Mouse (Mus musculus): ENCODE data around the gene Megf11. TPM values are rescaled to one million over a fixed set of nuclear protein-coding genes. Genes with fewer than 3 reads are reported as not detected.

Gene Megf11
- total RNA-seq, 4 experiments from 2014 or later = 0.29 to 2.1 (median 1.2) TPM

Small RNA genes within 50 kb of the gene (microRNA-seq; reads per million reads assigned to microRNA genes)
- 0 reads per million in 2 experiments for gene Gm47308

Other genes with a start within 250 kb of the Megf11 start
- 10 to 100 TPM in 1 of 4 experiments, 1 to 10 TPM in 3; 3.5 to 10.2 (median 6.3) TPM for gene Zwilch, start 212.5 kb upstream of the Megf11 start, total RNA-seq (2022)
- gene Rpl4, start 212.3 kb upstream of the Megf11 start, total RNA-seq (2022) = 100 to 1,000 TPM; 875 to 953 (median 912) TPM
- gene Snapc5, start 206.4 kb upstream of the Megf11 start, total RNA-seq (2022) = 10 to 100 TPM; 22.0 to 28.1 (median 24.7) TPM
- 1 to 10 TPM; 1.5 to 2.7 (median 2.4) TPM for gene Uchl4, start 150.4 kb upstream of the Megf11 start, total RNA-seq (2022)
- 10 to 100 TPM; 83.4 to 93.7 (median 91.9) TPM for gene Map2k1, start 132.0 kb upstream of the Megf11 start, total RNA-seq (2022)
- gene Tipin, start 104.0 kb upstream of the Megf11 start, total RNA-seq (2022) = 10 to 100 TPM; 15.2 to 32.4 (median 20.6) TPM
- gene Dis3l, start 44.3 kb upstream of the Megf11 start, total RNA-seq (2022) = 10 to 100 TPM; 20.4 to 26.2 (median 23.3) TPM